ENCODE assay signal across 9 mouse cellular contexts in the genomic region with DNA sequence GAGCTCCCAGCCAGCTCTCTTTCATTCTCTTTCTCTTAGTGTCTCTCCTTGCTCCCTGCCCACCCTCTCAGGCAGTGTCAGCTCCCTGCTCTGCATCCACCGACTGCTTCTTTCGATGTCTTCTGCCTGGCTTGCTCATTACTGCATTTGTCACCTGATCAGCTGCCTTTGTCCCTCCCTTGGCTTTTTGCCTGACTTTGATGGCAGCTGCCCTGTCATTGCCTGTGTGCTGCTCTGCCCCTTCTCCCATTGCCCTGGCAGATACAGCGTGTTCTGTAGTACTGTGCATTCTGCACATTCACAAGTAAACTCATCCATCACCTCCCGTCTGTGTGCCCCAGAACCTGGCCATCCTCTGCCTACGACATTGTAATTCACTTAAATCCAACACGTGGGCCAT. TPM values are rescaled to one million over a fixed set of nuclear protein-coding genes. Genes with fewer than 3 reads are reported as not detected.
DNase-seq lines count a peak whose midpoint lies in the region; ATAC-seq lines count a peak whose summit lies in the region.
"Had no signal": no experiment of that assay in that cellular context is flagged by ENCODE, and none has a peak within 500 bp of the region (broad histone marks: within the 10 kb centered on the region; RNA-seq: fewer than 3 reads in every experiment).

No protein-coding gene starts in this region.

- 19% methylated on average over 6 of the region's 6 CpGs for WGBS in forebrain, embryonic 14.5 days
- WGBS in hindbrain, embryonic 10.5 days = 49% methylated on average over 6 of the region's 6 CpGs

- H3K4me3 ChIP-seq in forebrain, embryonic 14.5 days (ENCODE audit: low read depth, low read length) = no peak overlapping the region
- no peak overlapping the region for H3K4me3 ChIP-seq in hindbrain, embryonic 10.5 days
- H3K4me3 ChIP-seq: lung, embryonic 15.5 days had no signal

- 0 out of 2 replicates have a peak overlapping the region, but pooled peaks have one; percentile 4 for H3K4me2 ChIP-seq in forebrain, embryonic 14.5 days (ENCODE audit: low read length)
- H3K4me2 ChIP-seq: lung, embryonic 15.5 days had no signal

- 0 out of 2 replicates have a peak overlapping the region, but pooled peaks have one; percentile 18 for H3K9ac ChIP-seq in forebrain, embryonic 14.5 days (ENCODE audit: low read length)
- H3K9ac ChIP-seq: lung, embryonic 15.5 days had no signal

- intact Hi-C loops in left cerebral cortex, postnatal 36 days (cut with DNase I) = no loop called here

- H3K9me3 ChIP-seq in forebrain, embryonic 14.5 days (replicated peaks; ENCODE audit: control insufficient read depth, low read length) = no peaks in the 10 kb centered on the region
- H3K9me3 ChIP-seq in hindbrain, embryonic 10.5 days = peaks cover 7% of the 10 kb centered on the region; the same call in 1 of the 2 replicates
- H3K9me3 ChIP-seq: lung, embryonic 15.5 days had no signal

- no peaks in the 10 kb centered on the region for H3K36me3 ChIP-seq in forebrain, embryonic 14.5 days (ENCODE audit: control insufficient read depth, insufficient read depth, low read length)
- H3K36me3 ChIP-seq in hindbrain, embryonic 10.5 days = peaks cover 12% of the 10 kb centered on the region
- H3K36me3 ChIP-seq: lung, embryonic 15.5 days had no signal

- no peaks in the 10 kb centered on the region for H3K27me3 ChIP-seq in forebrain, embryonic 14.5 days (replicated peaks; ENCODE audit: control insufficient read depth, insufficient read depth, low read length)
- no peaks in the 10 kb centered on the region for H3K27me3 ChIP-seq in hindbrain, embryonic 10.5 days (ENCODE audit: insufficient read depth, poor library complexity, severe bottlenecking)

- H3K4me1 ChIP-seq in forebrain, embryonic 14.5 days (ENCODE audit: control insufficient read depth, insufficient read depth, low read length) = peaks cover 19% of the 10 kb centered on the region
- H3K4me1 ChIP-seq in hindbrain, embryonic 10.5 days (replicated peaks) = peaks cover 31% of the 10 kb centered on the region

- ATAC-seq in forebrain, embryonic 14.5 days = peak; percentile 72

- H3K27ac ChIP-seq in forebrain, embryonic 14.5 days (ENCODE audit: low read depth, low read length) = peak overlapping the region; percentile 10; the same call in 1 of the 2 replicates
- H3K27ac ChIP-seq in hindbrain, embryonic 10.5 days = peak overlapping the region; percentile 76
- H3K27ac ChIP-seq: lung, embryonic 15.5 days had no signal

- peak; percentile 42 for DNase-seq in embryo, embryonic 10 days (ENCODE audit: low spot score)
- DNase-seq in embryo, embryonic 9.5 days (ENCODE audit: extremely low spot score) = no peak
- DNase-seq in adrenal gland, postnatal 14 days = peak; percentile 69
- peak; percentile 86 for DNase-seq in forebrain, embryonic 14.5 days (ENCODE audit: low spot score)
- peak; percentile 15 for DNase-seq in hindbrain, embryonic 10.5 days (ENCODE audit: low spot score)
- peak; percentile 39 to 50 for DNase-seq in left cerebral cortex, postnatal 36 days (ENCODE audit: low spot score in 2 of 2)
- peak; percentile 32 to 62 for DNase-seq in right cerebral cortex, adult 2 months (ENCODE audit: low spot score in 2 of 2)
- no peak for DNase-seq in urinary bladder, adult 18-20 months (ENCODE audit: low spot score in 2 of 2)

RNA-seq across cellular contexts. Expression of a gene that starts 46.0 kb away (rescaled TPM):
- 100 and 101 TPM in 2 replicates for total RNA-seq in adrenal gland, postnatal 14 days (2021)
- polyA plus RNA-seq in forebrain, embryonic 14.5 days (2014; fragmentation: Nextera tagmentation; extraction: Ambion mirVana) = 130 and 135 TPM in 2 replicates
- 86.7 TPM in 2 replicates for polyA plus RNA-seq in hindbrain, embryonic 10.5 days (2016; fragmentation: Nextera tagmentation; extraction: Ambion mirVana)
- 100 to 1,000 TPM; 239 to 240 TPM for total RNA-seq in left cerebral cortex, postnatal 36 days (2021)

Comparison
In these comparisons a context has a peak if more than half of its experiments do, and no peak if none do; other contexts are left out.
1. DNase-seq: peak in embryo, embryonic 10 days (single experiment), adrenal gland, postnatal 14 days (single experiment), forebrain, embryonic 14.5 days (single experiment), hindbrain, embryonic 10.5 days (single experiment), left cerebral cortex, postnatal 36 days (2 of 2) and right cerebral cortex, adult 2 months (2 of 2); none in embryo, embryonic 9.5 days (single experiment) and urinary bladder, adult 18-20 months (0 of 2).